Mouse (Mus musculus) cerebellum, postnatal 10 days (tissue): ENCODE measurements around the gene Kif21a.
A peak's percentile ranks its signal among the peaks of the same experiment; 100 is the strongest.

Experiments used
- DNase-seq, 2 experiments: peaks; one replicate each; pipeline ENCODE4 v3.0.0; 2021; ENCODE audit warnings: mixed read lengths in 2 of 2

Kif21a gene

DNA sequence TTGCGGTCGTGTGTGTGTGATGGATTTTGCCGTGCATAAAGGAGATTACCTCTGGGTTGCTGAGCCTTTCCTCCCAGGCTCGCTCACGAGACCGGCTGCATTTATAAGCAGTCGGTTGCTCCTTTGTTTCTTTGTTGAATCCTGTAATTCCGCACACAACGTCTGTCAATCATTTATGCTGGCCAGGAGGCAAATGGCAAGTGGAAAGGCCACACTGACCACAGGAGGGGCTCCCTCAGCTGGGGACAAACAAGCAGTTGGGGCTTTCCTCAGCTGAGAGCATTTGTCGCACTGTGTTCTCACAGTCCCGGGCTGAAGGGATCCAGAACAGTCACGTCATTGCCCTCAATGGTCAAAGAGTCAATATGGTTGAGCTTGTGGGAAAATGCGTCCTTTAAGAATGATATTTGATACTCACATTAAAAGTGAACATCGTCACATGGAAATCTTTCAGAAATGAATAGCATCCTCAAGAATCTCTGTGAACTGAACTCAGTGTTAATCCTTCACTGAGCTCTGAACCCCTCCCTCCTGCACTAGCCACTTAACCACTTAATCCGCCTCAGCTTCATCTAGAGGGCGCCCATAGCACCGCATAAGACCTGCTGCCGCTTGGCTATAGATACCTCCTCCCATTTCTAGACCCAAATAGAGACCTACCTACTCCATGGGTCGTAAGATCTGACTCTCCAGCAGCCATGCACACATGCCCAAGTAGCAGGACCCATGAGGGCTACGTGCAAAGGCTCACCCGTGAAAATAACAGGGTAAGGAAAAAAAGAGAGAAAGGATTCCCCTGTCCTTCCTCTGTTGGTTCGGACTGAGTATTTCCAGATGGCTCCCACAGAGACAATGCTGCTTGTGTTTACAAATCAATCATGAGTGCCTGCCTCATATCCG is 32.2 kb downstream of the Kif21a start:
- peak; percentile 50 to 52 for DNase-seq

- DNase-seq: no peak
These were observed 33.4 kb downstream of the Kif21a start for GRCm38 (mm10) chr15:91016366-91016765.

DNA sequence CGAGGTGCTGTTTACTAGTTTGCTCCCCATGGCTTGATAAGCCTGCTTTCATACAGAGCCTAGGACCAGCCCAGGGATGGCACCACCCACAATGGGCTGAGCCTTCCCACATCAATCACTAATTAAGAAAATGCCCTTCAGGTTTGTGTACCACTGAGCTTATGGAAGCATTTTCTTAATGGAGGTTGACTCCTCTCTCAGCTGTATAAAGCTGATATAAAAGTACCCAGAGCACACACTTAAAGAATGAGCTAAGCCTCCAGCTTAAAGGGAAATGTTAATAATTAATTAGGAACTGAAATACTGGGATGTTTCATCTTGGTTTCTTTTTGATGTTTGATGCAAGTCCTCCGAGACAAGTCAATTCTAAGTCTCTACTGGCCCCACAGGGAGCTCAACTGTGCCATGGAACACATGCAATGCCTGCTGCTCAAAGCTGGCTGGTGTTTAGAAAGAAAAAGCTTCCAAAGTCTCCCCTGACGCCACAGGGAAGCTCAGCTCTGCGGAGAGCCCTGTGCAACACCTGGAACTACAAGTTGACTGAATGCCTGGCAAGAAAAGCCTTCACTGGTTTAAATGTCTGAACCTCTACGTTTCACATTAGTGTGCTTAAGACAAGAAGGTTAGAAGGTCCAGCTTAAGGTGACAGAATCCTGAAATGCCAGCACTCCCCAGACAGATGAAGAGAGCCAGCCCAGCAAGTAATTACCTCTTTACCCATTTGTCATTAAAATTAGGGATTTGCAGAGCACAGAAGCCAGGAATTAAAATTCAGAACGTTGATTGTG is 36.8 kb downstream of the Kif21a start:
- DNase-seq: no peak

GRCm38 (mm10) chr15:91010218-91010617 is 39.5 kb downstream of the Kif21a start:
- DNase-seq: no peak

DNA sequence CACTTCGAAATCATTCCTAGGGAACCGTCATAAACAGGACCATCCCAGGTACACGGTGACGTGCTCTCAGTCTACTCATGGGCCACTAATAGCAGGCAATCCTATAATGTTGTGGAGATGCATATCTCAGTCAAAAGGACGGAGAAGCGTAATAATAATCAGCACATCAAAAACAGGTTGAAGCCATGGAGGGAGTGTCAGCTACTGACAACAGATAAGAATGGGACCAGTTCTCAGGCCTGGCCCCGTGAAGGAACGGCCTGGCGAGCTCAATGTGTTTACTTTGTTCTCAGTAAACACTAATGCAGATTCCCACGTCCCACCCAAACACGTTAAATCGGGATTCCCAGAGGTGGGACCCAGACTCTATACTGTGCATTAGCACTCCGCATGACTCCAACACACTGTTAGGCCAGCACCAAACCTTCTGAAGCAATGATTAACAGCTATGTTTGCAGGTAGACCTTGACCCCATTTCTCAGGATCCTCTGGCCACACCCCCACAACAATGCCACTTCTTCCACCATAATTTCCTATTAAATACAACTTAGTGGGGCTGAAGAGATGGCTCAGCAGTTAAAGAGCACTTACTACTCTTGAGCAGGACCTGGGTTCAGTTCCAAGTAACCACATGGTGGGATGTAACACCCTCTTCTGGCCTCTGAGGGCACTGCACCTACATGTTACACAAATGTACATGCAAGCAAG is 42.5 kb downstream of the Kif21a start:
- DNase-seq: no peak

DNA sequence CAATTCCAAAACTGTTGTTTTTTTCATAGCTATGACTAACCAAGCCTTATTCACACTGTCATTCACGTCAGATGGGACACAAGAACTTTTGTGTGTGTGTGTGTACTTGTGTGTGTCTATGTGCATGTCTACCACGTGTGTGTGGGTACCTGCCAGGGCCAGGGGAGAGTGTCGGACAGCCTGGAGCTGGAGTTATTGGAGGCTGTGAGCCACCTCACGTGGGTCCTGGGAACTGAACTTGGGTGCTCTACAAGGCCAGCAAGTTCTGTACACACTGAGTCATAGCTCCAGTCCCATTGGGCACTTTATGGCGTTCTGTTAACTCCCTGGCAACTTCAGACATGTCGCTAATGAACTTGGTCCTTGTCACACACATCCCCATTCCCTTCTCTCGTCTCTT is 45.0 kb downstream of the Kif21a start:
- no peak for DNase-seq

GRCm38 (mm10) chr15:91001037-91001616 is 48.6 kb downstream of the Kif21a start:
- DNase-seq: no peak

- DNase-seq: no peak
These were observed 49.3 kb downstream of the Kif21a start for GRCm38 (mm10) chr15:91000280-91001036.

- DNase-seq: peak in 1 of 2 experiments; percentile 30
These were observed 56.9 kb downstream of the Kif21a start for GRCm38 (mm10) chr15:90992871-90993270.

DNA sequence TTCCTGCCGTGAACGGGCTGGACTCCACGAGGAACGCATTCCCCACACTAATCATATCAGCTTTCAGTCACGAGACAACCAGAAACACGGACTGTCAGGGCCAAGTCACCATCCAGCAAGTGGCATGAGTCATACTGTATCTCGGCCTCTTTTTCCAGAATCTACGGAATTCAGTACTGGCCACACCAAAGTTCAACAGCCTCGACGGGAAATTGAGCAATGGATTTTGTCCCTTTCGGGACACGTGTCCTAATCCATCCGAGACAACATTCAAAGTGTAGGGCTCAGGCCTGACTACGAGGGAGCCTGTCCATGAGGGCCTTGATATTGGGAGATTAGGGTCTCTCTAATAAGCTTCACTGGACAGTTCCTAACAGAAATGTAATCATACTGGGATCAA is 57.4 kb downstream of the Kif21a start:
- DNase-seq: no peak

- no peak for DNase-seq
These were observed 57.9 kb downstream of the Kif21a start for GRCm38 (mm10) chr15:90991843-90992242.

GRCm38 (mm10) chr15:90987714-90988250 is 62.0 kb downstream of the Kif21a start:
- DNase-seq: no peak

- peak in 1 of 2 experiments; percentile 20 for DNase-seq
These were observed 73.8 kb downstream of the Kif21a start for GRCm38 (mm10) chr15:90975914-90976313.

DNA sequence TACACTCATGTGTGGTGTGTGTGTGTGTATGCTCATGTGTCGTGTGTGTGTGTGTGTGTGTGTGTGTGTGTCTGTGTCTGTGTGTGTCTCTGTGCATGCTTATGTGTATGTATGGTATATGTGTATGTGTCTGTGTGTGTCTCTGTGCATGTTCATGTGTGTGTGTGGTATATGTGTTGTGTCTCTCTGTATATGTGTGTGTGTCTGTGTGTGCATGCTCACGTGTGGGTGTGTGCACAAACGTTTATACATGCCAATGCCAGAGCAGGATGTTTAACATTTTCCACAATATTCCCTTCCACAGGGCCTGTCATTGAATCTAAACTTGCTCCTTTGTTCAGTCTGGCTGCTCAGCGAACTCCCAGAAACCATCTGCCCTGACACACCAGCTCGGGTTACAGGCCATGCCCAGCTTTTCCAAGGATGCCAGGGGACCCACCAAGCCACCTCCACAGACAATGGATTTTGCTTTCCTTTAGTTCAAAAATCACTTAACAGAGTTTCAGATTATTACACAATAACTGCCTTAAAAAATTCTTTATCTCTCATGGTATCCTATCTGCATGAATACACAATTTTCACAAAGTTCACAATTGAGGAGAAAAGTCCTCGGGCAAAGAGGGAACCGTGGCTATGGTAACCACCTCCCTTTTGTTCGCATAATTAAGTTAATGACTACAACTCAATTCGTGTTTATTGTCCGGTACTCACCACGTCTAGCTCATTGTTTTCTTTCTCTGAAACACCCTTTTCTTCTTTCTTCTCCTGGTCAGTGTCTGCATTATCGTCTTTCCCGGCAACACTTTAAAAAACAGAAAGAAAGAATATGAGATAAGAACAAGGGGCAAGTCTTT is 77.6 kb downstream of the Kif21a start:
- DNase-seq: no peak

DNA sequence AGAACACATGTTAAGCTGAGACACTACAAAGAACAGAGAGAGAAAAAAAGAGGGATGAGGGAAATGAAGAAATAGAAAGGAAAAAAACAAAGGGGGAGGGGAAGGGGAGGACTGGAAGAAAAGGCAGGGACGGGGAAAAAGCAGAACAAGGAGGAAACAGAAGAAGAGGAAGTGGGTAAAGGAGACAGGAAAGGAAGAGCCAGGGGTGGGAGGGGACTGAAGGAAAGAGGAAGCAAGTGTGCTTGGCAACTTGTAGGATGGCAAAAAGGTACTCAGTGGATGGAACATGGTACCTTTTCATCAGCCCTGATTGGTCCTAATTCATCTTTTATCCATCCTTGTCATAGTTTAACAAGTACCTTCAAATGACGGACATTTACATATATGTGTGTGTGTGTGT is 86.4 kb downstream of the Kif21a start:
- DNase-seq: no peak

DNA sequence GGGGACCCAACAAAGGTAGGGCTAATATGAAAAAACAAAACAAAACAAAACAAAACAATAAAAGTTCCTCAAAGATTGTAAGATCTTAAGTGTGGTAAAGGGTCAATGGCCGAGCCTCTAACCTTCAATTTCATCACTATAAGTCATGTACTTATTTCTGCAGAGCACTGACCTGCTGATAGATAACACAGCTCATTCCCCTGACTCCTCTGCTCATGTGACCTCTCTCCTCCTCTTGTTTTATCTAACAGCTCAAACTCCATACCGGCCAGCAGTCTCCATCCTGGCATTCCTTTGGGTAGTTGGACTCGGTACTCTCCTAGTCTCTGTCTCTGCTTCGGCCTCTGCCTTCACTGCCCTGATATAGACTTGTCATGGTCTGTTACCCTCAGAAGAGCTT is 87.2 kb downstream of the Kif21a start:
- no peak for DNase-seq

DNA sequence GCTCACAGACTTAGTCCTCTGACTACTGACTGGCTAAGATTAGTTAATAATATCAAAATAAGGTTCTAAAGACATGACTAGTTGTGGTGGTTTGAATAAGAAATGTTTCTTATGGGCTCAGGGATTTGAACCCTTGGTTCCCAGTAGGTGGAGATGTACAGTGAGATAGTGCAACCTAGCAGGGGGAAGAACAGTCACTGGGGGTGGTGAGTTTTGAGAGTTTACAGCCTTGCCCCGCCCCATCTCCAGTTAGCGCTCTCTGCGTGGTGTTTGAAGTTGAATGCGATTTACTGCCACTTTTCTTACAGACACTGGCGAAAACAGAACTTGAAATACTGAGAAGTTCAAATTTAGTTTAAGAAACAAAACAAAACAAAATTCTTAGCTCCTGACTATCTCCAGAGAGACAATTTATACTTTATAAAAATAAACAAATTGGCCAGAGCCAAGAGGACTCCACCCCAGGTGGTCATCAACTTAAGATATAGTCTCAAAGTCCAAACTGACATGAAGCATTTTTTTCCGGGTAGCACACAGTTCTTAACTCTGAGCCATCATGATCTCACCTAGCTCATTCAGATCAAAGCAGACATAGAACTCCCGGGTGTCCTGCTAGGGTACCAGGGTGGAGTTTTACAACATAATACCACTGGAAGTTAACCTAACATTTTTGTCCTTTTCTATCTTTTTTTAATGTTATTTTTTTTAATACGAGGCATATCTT is 88.8 kb downstream of the Kif21a start:
- no peak for DNase-seq

GRCm38 (mm10) chr15:90951383-90951782 is 98.4 kb downstream of the Kif21a start:
- no peak for DNase-seq

DNA sequence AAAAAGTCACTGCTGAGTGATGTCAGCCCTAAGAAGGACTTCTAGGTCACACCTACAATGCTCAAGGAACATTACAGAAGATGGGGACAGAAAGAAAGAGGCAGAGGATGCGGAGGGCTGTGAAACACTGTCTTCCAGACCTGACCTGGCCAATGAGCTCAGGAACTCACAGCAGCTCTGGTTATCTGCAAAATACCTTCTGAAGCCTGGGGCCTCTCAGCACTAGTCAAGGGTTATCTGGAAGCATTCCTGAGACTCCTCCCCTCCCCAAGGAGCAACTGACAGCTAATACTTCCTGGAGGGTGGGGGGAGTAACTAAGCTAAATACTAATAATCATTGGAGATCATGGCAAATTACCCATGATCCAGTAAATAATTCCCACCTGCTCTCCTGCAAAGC is 111.3 kb downstream of the Kif21a start:
- no peak for DNase-seq

DNA sequence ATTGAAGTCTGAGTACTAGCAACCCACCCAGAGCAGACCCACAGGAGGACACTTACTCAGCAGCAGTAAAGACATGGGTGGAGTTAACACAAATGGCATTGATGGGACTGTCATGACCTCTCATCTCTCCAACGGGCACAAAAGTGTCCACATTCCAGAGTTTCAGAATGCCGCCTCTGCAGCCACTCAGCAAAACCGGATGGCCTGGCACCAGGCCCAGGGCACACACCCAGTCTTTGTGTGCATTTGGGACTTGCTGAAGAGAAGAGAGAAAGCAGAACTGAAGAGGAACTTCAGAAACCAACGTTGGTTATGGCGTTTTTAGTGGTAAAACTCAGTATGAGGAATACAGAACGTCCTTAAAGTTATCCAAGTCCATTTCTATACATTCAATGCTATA is 114.2 kb downstream of the Kif21a start:
- peak; percentile 23 to 38 for DNase-seq
